Mouse (Mus musculus) myocyte (in vitro differentiated cells): ENCODE results near the gene 4930539E08Rik. TPM values are rescaled to one million over a fixed set of nuclear protein-coding genes. Genes with fewer than 3 reads are reported as not detected.

Experiments used
- H3K27me3 ChIP-seq: one replicate; pipeline ENCODE4 v1.6.1; 2011; ENCODE audit not compliant: control insufficient read depth, insufficient read depth, insufficient read length
- H3K36me3 ChIP-seq: one replicate; pipeline ENCODE4 v1.6.1; 2011; ENCODE audit not compliant: control insufficient read depth, insufficient read depth
- H3K4me2 ChIP-seq: one replicate; pipeline ENCODE4 v1.6.1; 2011; ENCODE audit warnings: low read depth, control low read depth
- H3K4me3 ChIP-seq: one replicate; pipeline ENCODE4 v1.5.1; 2011; ENCODE audit warnings: mild to moderate bottlenecking, control low read depth, moderate library complexity
- H3K79me2 ChIP-seq: one replicate; pipeline ENCODE4 v1.6.1; 2011; ENCODE audit not compliant: control insufficient read depth, insufficient read depth
- H3ac ChIP-seq: one replicate; pipeline ENCODE4 v1.6.1; 2011; ENCODE audit not compliant: control insufficient read depth, insufficient read length
- CEBPB ChIP-seq: IDR thresholded peaks from 2 replicates; pipeline ENCODE4 v1.6.1; 2011; ENCODE audit warnings: mild to moderate bottlenecking, moderate library complexity; ENCODE audit not compliant: poor library complexity, insufficient read depth, severe bottlenecking
- E2F4 ChIP-seq: IDR thresholded peaks from one replicate; pipeline ENCODE4 v1.6.1; 2011; ENCODE audit warnings: mild to moderate bottlenecking, control low read depth, moderate library complexity; ENCODE audit not compliant: insufficient read depth
- MAX ChIP-seq: IDR thresholded peaks from one replicate; pipeline ENCODE4 v1.6.1; 2011; ENCODE audit warnings: low read depth, mild to moderate bottlenecking, control low read depth
- MYOD1 ChIP-seq, 3 experiments: IDR thresholded peaks; one replicate each; pipeline ENCODE4 v1.6.1; 2011; ENCODE audit warnings: control low read depth in 2 of 3, low read depth in 2 of 3, mild to moderate bottlenecking in 2 of 3, moderate library complexity in 1 of 3; ENCODE audit not compliant: insufficient read length in 2 of 3, control insufficient read depth in 1 of 3
- MYOG ChIP-seq, 3 experiments: IDR thresholded peaks; one replicate each; pipeline ENCODE4 v1.6.1; 2011; ENCODE audit warnings: control low read depth in 2 of 3, low read depth in 2 of 3, mild to moderate bottlenecking in 2 of 3; ENCODE audit not compliant: insufficient read length in 2 of 3, control insufficient read depth in 1 of 3, insufficient read depth in 1 of 3
- POLR2A ChIP-seq: IDR thresholded peaks from one replicate; pipeline ENCODE4 v1.6.1; 2011; ENCODE audit warnings: low read depth, mild to moderate bottlenecking, control low read depth, moderate library complexity; ENCODE audit not compliant: insufficient read length
- POLR2AphosphoS2 ChIP-seq: IDR thresholded peaks from one replicate; pipeline ENCODE4 v1.6.1; 2011; ENCODE audit warnings: low read depth, control low read depth; ENCODE audit not compliant: insufficient read length
- REST ChIP-seq: IDR thresholded peaks from one replicate; pipeline ENCODE4 v1.6.1; 2011; ENCODE audit warnings: mild to moderate bottlenecking, control low read depth, moderate library complexity; ENCODE audit not compliant: insufficient read depth, insufficient read length
- SRF ChIP-seq: IDR thresholded peaks from one replicate; pipeline ENCODE4 v1.6.1; 2011; ENCODE audit warnings: low read depth; ENCODE audit not compliant: control insufficient read depth, insufficient read length
- TCF12 ChIP-seq: IDR thresholded peaks from one replicate; pipeline ENCODE4 v1.6.1; 2011; ENCODE audit warnings: mild to moderate bottlenecking, control low read depth; ENCODE audit not compliant: poor library complexity, insufficient read depth, severe bottlenecking
- TCF3 ChIP-seq: IDR thresholded peaks from one replicate; pipeline ENCODE4 v1.6.1; 2011; ENCODE audit warnings: low read depth, control low read depth; ENCODE audit not compliant: insufficient read length
- USF1 ChIP-seq: IDR thresholded peaks from one replicate; pipeline ENCODE4 v1.6.1; 2011; ENCODE audit warnings: low read depth, mild to moderate bottlenecking, control low read depth, moderate library complexity
- polyA plus RNA-seq: library from polyadenylated mRNA; unstranded; fragments of >200 nt; fragmentation: generic; extraction: Trizol; gene quantifications from one replicate; pipeline ENCODE4 v1.2.1, GENCODE M21; 2012; ENCODE audit warnings: missing spikeins

The 4930539E08Rik gene
- polyA plus RNA-seq, 1 experiment, result not detected

DNA sequence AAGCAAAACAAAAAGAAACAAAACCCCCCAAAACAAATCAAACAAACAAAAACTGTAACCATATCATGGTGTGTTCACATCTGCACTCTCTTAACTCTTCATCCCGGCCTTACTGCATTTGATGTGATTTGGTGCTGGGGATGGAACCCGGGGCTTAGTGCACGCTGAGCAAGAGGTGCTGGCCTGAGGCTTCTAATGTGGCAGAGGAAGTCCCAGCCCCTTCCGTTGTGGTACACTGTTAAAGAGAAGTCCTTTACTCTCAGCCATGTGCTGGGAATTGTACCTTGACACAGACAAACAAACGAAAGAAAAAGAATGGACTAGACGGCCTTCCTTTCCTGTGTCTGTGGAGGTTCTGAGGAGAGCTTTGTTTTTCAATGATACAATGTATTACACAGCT lies 7.0 kb upstream of the 4930539E08Rik start:
- Histone ChIP-seq H3K4me2 (no peak overlapping the region), H3K27me3 (no peaks in the 10 kb centered on the region), H3K36me3 (no peaks in the 10 kb centered on the region), H3K79me2 (no peaks in the 10 kb centered on the region), H3ac (no peak overlapping the region), H3K4me3 (no peak overlapping the region)
- TF ChIP-seq USF1 (no peak), MYOG (IDR thresholded peaks at IDR 0.05; ENCODE audit: control insufficient read depth in 1 of 3, insufficient read depth in 1 of 3, insufficient read length in 2 of 3, low read depth in 2 of 3) (no peak), POLR2AphosphoS2 (no peak), POLR2A (no peak), TCF3 (no peak), CEBPB (no peak), MYOD1 (IDR thresholded peaks at IDR 0.05; ENCODE audit: control insufficient read depth in 1 of 3, insufficient read length in 2 of 3, low read depth in 2 of 3) (no peak), TCF12 (no peak), REST (no peak), SRF (no peak), E2F4 (no peak), MAX (no peak)

- TF ChIP-seq TCF3, result no peak
- TF ChIP-seq TCF12, result no peak
- TF ChIP-seq SRF, result no peak
- TF ChIP-seq POLR2AphosphoS2, result no peak
- TF ChIP-seq MYOD1 (IDR thresholded peaks at IDR 0.05; ENCODE audit: control insufficient read depth in 1 of 3, insufficient read length in 2 of 3, low read depth in 2 of 3), result no peak
- TF ChIP-seq REST, result no peak
- TF ChIP-seq POLR2A, result no peak
- TF ChIP-seq CEBPB, result no peak
- TF ChIP-seq MYOG (IDR thresholded peaks at IDR 0.05; ENCODE audit: control insufficient read depth in 1 of 3, insufficient read depth in 1 of 3, insufficient read length in 2 of 3, low read depth in 2 of 3), result no peak
- no peak for TF ChIP-seq MAX
- TF ChIP-seq USF1, result no peak
- no peak for TF ChIP-seq E2F4
- H3K4me2 ChIP-seq, result no peak overlapping the region
Observed at GRCm38 (mm10) chr17:28921086-28921485, 6.0 kb upstream of the 4930539E08Rik start.

GRCm38 (mm10) chr17:28916520-28916919 lies 1.4 kb upstream of the 4930539E08Rik start:
- no peak overlapping the region for H3K4me3 ChIP-seq
- H3K79me2 ChIP-seq, result no peaks in the 10 kb centered on the region
- no peaks in the 10 kb centered on the region for H3K27me3 ChIP-seq
- no peaks in the 10 kb centered on the region for H3K36me3 ChIP-seq
- no peak overlapping the region for H3K4me2 ChIP-seq
- H3ac ChIP-seq, result no peak overlapping the region
- TF ChIP-seq CEBPB (no peak), REST (no peak), USF1 (no peak), MYOD1 (IDR thresholded peaks at IDR 0.05; ENCODE audit: control insufficient read depth in 1 of 3, insufficient read length in 2 of 3, low read depth in 2 of 3) (no peak), POLR2A (no peak), E2F4 (no peak), POLR2AphosphoS2 (no peak), MAX (no peak), TCF12 (no peak), SRF (no peak), TCF3 (no peak), MYOG (IDR thresholded peaks at IDR 0.05; ENCODE audit: control insufficient read depth in 1 of 3, insufficient read depth in 1 of 3, insufficient read length in 2 of 3, low read depth in 2 of 3) (no peak)

More at GRCm38 (mm10) chr17:28921086-28921485, 6.0 kb upstream of the 4930539E08Rik start:
- Histone ChIP-seq H3ac (no peak overlapping the region), H3K4me3 (no peak overlapping the region), H3K79me2 (no peaks in the 10 kb centered on the region), H3K36me3 (no peaks in the 10 kb centered on the region), H3K27me3 (no peaks in the 10 kb centered on the region)

- no peaks in the 10 kb centered on the region for H3K27me3 ChIP-seq
- no peak overlapping the region for H3K4me2 ChIP-seq
- no peaks in the 10 kb centered on the region for H3K79me2 ChIP-seq
- H3ac ChIP-seq, result no peak overlapping the region
- TF ChIP-seq USF1 (no peak), TCF12 (no peak), E2F4 (no peak), CEBPB (no peak), MYOG (IDR thresholded peaks at IDR 0.05; ENCODE audit: control insufficient read depth in 1 of 3, insufficient read depth in 1 of 3, insufficient read length in 2 of 3, low read depth in 2 of 3) (no peak), POLR2AphosphoS2 (no peak), SRF (no peak), REST (no peak), POLR2A (no peak), TCF3 (no peak), MAX (no peak)
- no peak overlapping the region for H3K4me3 ChIP-seq
- no peaks in the 10 kb centered on the region for H3K36me3 ChIP-seq
Observed at GRCm38 (mm10) chr17:28913940-28914339, 1.2 kb downstream of the 4930539E08Rik start.

- Histone ChIP-seq H3K4me2 (no peak overlapping the region), H3K36me3 (no peaks in the 10 kb centered on the region), H3K4me3 (no peak overlapping the region), H3K79me2 (no peaks in the 10 kb centered on the region), H3ac (no peak overlapping the region), H3K27me3 (no peaks in the 10 kb centered on the region)
- no peak for TF ChIP-seq REST
- TF ChIP-seq TCF3, result no peak
- no peak for TF ChIP-seq SRF
- no peak for TF ChIP-seq MYOD1 (IDR thresholded peaks at IDR 0.05; ENCODE audit: control insufficient read depth in 1 of 3, insufficient read length in 2 of 3, low read depth in 2 of 3)
- TF ChIP-seq MYOG (IDR thresholded peaks at IDR 0.05; ENCODE audit: control insufficient read depth in 1 of 3, insufficient read depth in 1 of 3, insufficient read length in 2 of 3, low read depth in 2 of 3), result no peak
- no peak for TF ChIP-seq E2F4
- TF ChIP-seq POLR2A, result no peak
- no peak for TF ChIP-seq TCF12
- no peak for TF ChIP-seq CEBPB
- no peak for TF ChIP-seq MAX
- no peak for TF ChIP-seq POLR2AphosphoS2
- no peak for TF ChIP-seq USF1
Observed at GRCm38 (mm10) chr17:28913200-28913599, 1.9 kb downstream of the 4930539E08Rik start.
